Mouse (Mus musculus) megakaryocyte, embryonic 14.5 days (primary cell): Measurements from ENCODE around the gene Letm1.

Experiments
- FLI1 ChIP-seq: IDR thresholded peaks from 2 replicates; pipeline ENCODE4 v1.6.1; 2012; ENCODE audit warnings: low read length, inconsistent platforms, mixed read lengths
- GATA1 ChIP-seq: IDR thresholded peaks from 3 replicates; pipeline ENCODE4 v1.6.1; 2012; ENCODE audit warnings: mixed read lengths, low read length, inconsistent platforms, borderline replicate concordance

- no peak for TF ChIP-seq GATA1
- TF ChIP-seq FLI1 = no peak
Observed at GRCm38 (mm10) chr5:33811519-33811918, 28.9 kb upstream of the Letm1 start.
